Mouse (Mus musculus): ENCODE measurements around the gene Setd1a.
A peak's percentile ranks its signal among the peaks of the same experiment; 100 is the strongest.
"Not testable (repeated sequence)": the region's sequence is repeated elsewhere in the genome, so short reads cannot be mapped to it uniquely, and the experiment has no call there.

Gene Setd1a

GRCm38 (mm10) chr7:127776426-127776825, at the start of gene Setd1a:
TSS of gene Setd1a (plus strand) at chr7:127776670.
- DNase-seq, result peak; percentile 95

DNA sequence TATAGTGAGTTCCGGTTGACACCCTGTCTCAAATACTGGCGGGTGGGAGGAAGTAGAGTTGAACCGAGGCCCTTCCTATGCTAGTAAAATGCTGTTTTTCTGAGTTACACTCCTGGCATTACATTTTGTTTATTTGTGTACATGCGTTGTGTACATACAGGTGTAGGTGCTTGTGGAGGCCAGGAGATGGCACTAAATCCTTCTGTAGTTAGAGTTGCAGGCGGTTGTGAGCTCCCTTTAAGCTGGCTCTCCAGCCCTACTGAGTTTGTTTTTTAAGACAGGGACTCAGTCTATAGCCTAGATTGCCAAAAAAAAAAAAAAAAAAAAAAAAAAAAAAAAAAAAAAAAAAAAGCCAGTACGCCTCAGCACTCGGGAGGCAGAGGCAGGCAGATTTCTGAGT, 48.6 kb upstream of the Setd1a start:
- no peak for DNase-seq

DNA sequence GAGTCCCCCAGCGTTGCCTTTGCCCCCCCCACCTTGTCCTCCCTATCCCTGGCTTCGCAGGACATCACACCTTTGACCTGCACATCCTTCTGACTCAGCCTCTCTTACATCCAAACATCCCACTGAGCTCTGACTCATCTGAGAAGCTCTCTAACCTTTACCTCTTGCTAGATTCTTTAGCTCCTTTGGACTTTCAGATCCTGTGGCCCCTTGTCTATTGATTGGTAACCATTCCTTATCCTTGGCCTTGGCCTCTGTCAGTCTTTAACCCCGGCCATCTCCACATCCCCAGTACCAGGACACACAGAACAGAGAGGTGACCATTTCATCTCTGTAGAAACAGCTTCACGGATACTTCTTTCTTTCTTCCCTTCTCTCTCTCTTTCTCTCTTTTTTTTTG, 46.3 kb upstream of the Setd1a start:
- DNase-seq, result no peak

GRCm38 (mm10) chr7:127732066-127732465, 44.4 kb upstream of the Setd1a start, which contains the start of gene Ctf2:
TSS of gene Ctf2 (minus strand) at chr7:127732166.
- DNase-seq, result not testable (repeated sequence)

DNA sequence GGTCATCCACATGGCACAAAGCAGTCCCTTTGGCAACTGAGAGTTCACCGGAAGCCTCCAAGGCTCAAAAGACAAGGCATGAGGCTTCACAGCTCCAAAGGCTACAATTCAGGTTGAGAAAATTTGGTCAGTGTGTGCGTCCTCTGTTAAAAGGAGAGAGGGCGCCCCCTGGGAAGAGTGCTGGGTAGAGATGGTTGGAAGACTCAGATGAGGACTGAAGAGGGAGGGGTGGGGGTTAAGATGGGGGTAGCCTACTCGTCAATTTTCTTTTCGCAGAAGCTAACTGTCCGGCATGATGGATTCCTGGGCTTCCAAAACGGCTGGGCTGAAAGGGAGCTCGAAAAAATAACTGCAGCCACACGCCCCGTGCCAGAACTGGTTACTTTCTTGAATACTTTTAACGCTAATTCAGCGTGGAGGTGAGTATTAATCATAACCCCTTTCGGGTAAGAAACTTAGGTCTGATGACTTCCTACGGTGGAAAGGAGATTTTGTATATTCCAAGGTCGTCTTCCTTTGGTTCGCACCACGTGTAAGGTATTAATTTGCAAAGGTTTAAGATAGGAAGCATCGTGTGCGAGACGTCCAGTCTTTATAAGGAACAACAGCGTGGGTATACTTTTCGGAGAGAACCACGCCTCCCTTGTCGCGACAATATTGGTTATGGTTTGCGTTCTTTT, 32.0 kb upstream of the Setd1a start, which contains the start of gene Fbxl19:
TSS of gene Fbxl19 (plus strand) at position 178 of the 680 bp plus-strand sequence.
- DNase-seq, result peak; percentile 90

DNA sequence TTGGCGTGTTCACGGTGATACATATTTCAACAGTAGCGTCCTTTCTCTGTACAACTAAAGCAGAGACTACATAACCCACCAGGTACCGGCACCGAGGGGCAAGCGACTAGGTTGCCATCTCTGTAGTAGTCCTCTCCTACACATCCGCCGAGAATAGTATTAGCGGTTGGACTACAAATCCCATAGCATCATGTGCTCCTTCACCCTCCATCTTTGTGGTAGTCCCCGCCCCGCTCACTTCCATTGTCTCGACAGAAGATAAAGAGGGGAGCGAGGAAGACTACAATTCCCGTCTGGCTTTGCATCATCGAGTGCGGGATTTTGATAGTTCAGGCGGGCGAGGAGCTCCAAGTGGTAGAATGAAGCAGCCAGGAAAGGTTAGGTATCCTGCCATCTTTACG, 31.2 kb upstream of the Setd1a start:
- peak; percentile 94 for DNase-seq

- DNase-seq, result peak; percentile 97
Observed at GRCm38 (mm10) chr7:127745652-127746493, 30.6 kb upstream of the Setd1a start.

DNA sequence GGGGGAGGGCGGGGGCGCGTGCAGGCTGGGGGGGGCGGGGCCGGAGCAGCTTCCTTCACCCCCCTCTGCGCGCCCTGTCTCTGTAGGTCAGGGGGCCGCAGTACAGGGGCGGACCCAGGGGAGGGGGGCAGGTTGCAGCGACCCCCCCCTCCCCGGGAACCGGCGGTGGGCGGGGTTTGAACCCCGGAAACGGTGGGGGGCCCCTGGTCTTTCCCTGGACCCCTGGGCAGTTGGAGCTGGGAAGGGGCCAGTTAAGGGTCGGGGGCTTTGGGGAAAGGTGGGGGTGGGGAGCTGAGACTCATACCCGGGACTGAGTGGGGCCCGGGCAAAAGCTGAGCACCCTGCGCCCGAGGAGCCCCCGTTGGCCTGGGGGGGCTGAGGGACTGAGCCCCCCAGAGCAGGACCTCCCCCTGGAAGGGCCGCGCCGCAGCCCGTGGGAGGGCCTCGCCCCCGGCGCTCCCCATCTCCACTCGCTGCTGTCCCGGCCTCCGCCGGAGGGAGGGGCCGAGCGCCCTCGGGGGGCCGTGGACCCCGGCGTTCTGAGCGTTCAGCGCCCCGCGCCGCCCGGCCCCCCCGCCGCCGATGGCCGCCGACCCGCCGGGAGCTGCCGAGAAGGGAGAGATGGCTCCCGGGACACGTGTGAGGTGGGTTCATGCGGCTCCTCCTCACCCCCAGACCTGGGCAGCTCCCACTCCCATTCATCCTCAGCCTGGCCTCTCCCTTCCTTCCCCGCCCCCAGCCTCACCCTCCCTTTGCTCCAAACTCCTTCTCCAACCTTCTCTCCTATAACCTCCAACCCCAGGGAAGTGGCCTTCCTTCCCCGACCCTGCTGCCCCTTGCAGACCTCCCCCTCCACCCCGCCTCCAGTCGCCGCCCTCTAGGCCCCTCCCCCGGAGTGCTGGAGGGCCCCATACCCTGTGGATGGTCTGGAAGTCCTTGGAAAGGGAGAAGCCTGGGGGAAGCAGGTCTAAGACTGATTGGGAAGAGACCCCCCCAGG, 29.7 kb upstream of the Setd1a start:
- DNase-seq, result peak; percentile 71

GRCm38 (mm10) chr7:127747559-127748234, 28.8 kb upstream of the Setd1a start:
- DNase-seq, result no peak

DNA sequence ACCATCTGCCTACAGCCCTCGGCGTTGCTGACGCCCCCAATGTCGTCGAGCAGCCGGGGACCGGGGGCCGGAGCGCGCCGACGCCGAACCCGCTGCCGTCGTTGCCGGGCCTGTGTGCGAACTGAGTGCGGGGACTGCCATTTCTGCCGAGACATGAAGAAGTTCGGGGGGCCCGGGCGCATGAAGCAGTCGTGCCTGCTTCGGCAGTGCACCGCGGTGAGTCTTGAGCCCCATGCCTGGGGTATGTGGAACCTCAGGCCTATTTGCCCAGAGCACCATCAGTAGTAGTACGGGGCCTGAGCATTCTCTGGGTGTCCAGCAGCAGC, 28.3 kb upstream of the Setd1a start:
- DNase-seq, result no peak

DNA sequence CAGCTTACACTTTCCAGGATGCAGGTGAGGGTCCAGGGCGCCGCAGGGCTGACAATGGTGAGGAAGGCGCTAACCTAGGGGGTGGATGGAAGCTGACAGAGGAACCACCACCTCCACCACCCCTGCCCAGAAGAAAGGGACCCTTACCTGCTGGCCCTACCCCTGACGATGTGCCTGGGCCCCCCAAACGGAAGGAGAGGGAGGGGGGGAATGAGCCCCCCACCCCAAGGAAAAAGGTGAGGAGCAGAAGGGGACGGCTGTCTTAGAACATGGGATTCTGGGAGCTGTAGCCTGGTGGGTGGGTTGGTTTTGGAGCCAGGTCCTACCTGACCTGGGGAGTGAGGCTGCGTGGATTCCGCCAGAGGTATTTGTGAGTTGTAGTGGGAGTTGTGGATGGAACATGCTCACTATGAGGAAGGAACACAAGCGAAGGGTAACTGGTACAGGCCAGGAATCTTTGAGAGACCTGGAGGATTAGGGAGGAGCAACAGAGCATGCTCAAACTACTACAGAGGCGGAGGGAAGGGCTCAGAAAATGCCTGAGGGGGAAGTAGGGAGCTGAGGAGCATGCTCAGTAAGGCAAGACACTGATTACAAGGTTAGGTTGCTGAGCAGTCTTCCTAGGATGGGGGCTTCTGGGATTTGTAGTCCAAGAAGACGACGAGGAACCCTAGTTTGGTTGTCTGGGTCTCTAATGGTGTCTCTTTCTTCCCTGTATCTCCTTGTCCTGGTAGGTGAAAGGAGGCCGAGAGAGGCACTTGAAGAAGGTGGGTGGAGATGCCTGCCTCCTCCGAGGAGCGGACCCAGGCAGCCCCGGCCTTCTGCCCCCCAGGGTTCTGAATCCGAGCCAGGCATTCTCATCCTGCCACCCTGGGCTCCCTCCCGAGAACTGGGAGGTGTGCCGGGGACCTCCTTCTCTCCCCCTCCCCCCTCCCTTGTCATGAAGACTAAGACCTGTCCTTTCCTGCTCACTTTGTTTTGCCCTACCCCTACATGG, 26.0 kb upstream of the Setd1a start:
- DNase-seq, result peak; percentile 39

GRCm38 (mm10) chr7:127751619-127752018, 24.9 kb upstream of the Setd1a start:
- no peak for DNase-seq

DNA sequence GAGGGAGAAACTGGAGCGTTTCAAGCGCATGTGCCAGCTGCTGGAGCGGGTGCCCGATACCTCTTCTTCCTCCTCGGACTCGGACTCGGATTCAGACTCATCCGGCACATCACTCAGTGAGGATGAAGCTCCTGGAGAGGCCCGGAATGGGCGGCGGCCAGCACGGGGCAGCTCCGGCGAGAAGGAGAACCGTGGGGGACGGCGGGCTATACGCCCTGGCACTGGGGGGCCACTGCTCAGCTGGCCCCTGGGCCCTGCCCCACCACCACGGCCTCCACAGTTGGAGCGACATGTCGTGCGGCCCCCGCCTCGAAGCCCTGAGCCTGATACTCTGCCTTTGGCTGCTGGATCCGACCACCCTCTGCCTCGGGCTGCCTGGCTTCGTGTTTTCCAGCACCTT, 24.4 kb upstream of the Setd1a start:
- DNase-seq, result no peak

DNA sequence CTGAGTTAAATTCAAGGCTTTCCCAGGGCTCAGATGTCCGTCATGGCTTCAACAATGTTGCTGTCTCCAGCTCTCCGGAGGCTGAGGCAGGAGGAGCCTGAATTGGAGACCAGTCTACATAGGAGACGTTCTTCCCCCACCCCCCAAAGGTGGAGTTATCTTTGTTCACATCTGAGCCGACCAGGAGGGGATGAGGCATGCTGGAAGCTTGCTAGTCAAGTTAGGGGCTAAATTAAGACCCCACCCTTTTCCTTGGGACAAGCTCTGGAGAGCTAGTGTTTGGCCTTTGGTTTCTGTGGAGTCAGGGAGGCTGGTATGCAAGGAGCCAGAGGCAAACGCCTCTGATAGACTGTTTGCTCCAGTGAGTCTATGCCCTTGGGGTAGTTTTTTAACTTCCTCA, 23.3 kb upstream of the Setd1a start:
- DNase-seq, result no peak

DNA sequence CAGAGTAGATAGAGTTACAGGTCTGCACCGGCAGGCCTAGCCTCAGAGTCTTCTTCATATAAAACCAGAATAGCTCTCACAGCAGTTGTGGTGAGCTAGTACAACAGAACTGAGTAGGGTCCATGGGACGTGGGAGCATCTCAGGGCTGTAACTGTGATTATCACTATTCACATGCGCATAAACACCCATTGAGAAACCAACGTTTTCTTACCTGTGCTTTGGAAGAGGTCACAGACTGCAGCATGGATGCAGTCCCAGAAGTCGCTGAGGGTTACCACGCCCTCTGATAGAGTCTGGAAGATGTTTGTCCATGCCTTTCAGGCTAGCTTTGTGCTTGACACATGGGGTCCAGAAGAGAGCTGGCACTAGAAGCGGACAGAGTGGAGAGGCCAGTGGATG, 22.7 kb upstream of the Setd1a start:
- DNase-seq, result no peak

DNA sequence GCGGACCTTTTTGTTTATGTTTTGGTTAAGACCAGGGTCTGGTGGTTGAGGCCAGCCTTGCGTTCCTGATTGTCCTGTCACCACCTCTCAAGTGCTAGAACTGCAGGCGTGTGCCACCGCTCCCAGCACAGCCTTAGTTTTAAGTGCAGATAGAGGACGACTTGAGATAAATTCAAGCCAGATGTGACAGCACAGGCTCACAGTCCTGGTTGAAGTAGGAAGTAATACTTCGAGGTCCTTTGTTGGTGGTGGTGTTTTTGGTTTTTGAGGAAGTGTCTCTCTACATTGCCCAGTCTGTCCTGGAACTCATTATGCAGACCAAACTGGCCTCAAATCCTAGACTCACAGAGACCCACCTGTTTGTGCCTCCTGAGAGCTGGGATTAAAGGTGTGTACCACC, 16.8 kb upstream of the Setd1a start:
- DNase-seq, result no peak

DNA sequence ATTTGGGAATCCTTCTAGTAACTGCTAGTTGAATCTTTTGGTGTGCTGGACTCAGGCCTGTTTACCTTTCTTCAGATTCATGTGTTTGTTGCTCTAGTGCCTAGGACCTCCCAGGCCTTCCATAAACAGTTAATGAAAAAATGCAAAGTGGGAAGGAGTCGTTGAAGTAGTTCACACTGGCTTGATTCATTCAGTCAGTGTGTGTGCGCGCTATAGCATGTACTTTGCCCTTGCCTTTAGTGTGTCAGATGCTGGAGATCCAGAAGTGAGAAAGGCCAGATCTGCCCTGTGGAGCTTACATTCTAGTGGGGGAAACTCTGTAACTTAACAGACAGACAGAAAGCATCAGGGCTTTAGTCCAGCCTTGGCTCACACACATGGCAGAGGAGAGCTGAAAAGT, 16.0 kb upstream of the Setd1a start:
- no peak for DNase-seq

GRCm38 (mm10) chr7:127761026-127761425, 15.4 kb upstream of the Setd1a start:
- peak; percentile 84 for DNase-seq

GRCm38 (mm10) chr7:127763642-127764041, 12.8 kb upstream of the Setd1a start:
- no peak for DNase-seq

DNA sequence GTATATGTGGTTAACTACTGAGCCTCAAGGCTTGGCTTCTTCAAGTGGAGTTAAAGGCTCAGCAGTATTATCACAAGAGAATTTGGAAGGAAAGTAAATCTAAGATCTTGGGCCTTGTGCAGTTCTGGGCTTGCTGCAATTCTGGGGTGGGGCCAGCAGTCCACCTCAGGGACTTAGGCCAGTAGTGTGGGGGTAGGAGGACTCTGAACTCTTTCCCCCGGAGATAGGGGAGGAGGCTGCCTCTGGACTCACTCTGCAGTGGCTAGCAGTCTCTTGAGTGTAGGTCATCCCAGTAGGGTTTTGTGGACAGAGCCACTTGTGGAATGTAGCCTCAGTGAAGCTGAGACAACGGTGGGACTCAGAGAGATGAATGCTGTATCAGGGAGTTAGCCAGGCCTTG, 10.7 kb upstream of the Setd1a start:
- DNase-seq, result peak; percentile 46
